Mouse (Mus musculus) ZHBTc4 (cell line): ENCODE measurements around the gene Olfr1493-ps1.
A peak's percentile ranks its signal among the peaks of the same experiment; 100 is the strongest.

Experiments used
- DNase-seq: peaks from one replicate; pipeline ENCODE4 v3.0.0-alpha.2; 2011; ENCODE audit warnings: low read depth, low spot score

Olfr1493-ps1 gene

DNA sequence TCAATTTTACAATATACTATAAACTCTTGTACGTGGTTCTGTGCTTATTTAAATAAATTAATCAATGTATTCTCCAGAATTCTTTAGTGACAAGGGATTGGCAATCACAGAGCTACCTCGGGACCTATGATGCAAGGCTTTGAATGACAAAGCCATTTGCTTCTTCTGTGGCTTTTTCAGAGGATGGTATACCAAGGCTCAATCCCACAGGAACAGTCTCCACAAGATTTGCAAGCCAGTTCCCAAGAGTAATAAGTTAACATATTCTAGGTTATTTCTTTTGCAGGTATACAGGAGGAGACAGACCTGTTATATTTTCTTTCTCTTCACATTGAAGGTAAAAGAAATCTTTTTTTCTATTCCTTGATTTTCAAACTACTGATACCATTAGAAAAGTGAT, at the start of gene Olfr1493-ps1:
Gene Olfr1493-ps1, plus strand, starts transcription at position 301 of the 400 bp plus-strand sequence.
- DNase-seq: no peak

- DNase-seq: no peak
These were observed 26.1 kb upstream of the Olfr1493-ps1 start, which contains the start of gene Olfr1491 for GRCm38 (mm10) chr19:13696968-13697367. Gene Olfr1491, plus strand, starts transcription at chr19:13697268.

GRCm38 (mm10) chr19:13739428-13739827, 16.4 kb downstream of the Olfr1493-ps1 start, which contains the start of gene Olfr1494:
Gene Olfr1494, plus strand, starts transcription at chr19:13739728.
- DNase-seq: no peak

DNA sequence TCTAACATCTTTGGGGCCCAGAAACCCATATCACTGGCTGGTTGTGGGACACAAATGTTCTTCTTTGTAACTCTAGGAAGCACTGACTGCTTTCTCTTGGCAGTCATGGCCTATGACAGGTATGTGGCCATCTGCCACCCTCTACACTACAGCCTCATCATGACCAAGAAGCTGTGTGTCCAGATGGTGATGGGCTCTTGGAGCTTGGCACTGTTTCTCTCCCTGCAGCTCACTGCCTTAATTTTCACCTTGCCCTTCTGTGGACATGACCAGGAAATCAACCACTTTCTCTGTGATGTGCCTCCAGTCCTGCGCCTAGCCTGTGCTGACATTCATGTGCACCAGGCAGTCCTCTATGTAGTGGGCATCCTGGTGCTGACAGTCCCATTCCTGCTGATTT, 26.3 kb downstream of the Olfr1493-ps1 start:
- DNase-seq: no peak

DNA sequence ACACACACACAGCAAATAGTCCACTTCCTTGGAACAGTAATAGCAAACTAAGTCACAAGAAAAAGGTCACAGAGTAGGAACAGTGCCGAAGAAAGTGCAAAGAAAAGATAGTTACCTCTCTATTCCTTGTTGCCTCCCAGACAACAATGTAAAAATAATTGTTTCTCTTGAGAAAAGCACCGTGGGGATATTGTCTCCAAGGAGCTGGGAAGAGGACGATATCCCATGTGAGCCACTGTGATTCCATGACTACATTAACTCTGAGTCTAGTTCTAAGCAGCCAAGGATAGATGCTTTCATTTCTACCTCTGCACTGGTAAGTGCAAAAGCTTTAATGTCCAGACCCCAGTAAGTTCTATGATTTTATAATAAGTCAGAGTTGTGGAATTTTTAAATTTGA, 41.2 kb downstream of the Olfr1493-ps1 start, which contains the start of gene Olfr1495:
Gene Olfr1495, plus strand, starts transcription at position 301 of the 400 bp plus-strand sequence.
- no peak for DNase-seq

- DNase-seq: peak; percentile 52
These were observed 45.6 kb downstream of the Olfr1493-ps1 start for GRCm38 (mm10) chr19:13768565-13769276.

DNA sequence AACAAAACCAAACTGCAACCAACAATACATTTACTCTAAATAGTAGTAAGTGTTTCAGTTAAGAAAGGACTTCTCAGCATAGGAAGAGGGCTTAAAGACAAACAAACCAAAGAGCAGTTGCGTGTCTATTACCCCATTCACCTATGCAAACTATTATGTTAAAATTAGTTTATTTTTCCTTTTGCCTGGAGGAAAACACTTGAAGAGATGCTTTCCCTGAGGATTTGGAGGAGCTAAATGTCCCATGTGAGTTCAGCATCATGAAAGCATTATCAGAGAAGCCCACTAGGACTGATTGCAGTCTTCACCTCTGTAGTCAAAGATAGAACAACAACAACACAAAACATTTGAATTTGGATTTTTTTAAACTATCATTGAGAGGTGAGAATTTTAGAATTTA, 54.5 kb downstream of the Olfr1493-ps1 start, which contains the start of gene Olfr1496:
Gene Olfr1496, plus strand, starts transcription at position 301 of the 400 bp plus-strand sequence.
- no peak for DNase-seq
